7 mouse cellular contexts compared by ENCODE assay signal in the genomic region with DNA sequence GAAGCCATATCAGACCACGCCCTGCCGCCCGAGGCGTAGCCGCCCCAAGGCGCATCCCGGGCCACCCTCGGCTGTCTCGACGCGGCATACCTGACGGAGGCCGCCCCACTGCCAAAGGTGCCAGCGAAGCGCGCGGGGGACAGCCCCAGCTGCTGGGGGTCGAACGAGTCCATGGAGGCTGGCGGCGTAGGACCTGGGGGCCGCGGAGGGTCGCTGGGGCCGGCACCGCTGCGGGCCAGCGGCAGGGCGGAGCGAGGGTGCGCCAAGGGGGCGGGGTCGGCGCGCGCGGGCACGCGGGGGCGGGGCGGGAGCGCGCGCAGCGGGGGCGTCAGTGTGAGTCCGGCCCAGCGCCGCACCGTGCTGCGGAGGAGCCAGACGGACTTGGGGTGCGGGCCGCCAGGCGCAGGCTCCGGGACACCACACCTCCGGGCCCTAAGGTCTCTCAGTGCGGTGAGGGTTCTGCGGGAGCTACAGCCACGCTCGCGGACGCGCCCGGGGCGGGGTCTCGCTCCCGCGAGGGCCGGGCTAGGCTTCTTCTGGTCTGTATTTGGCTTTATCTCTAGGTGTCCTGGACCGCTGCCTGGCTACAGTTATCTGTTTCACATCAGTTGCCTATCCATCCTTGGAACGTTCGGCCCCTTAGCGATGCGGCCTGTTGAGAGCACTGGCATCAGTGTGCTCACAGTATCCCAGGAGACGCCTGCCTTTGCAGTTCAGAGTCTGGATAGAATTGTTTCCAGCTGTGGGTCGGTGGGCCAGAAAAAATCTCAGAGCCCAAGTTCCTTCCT.
DNase-seq lines count a peak whose midpoint lies in the region; ATAC-seq lines count a peak whose summit lies in the region.

No protein-coding gene starts in this region.

- peak overlapping the region; percentile 96 for H3K27ac ChIP-seq in embryonic facial prominence, embryonic 10.5 days (replicated peaks)
- peak overlapping the region; percentile 77 for H3K27ac ChIP-seq in midbrain, embryonic 11.5 days (ENCODE audit: low read depth, low read length)

- peaks cover 20% of the 10 kb centered on the region for H3K36me3 ChIP-seq in embryonic facial prominence, embryonic 10.5 days (replicated peaks)
- H3K36me3 ChIP-seq in midbrain, embryonic 11.5 days (ENCODE audit: control insufficient read depth, insufficient read depth, low read length), result no peaks in the 10 kb centered on the region

- H3K4me1 ChIP-seq in embryonic facial prominence, embryonic 10.5 days, result peaks cover 35% of the 10 kb centered on the region
- H3K4me1 ChIP-seq in midbrain, embryonic 11.5 days (ENCODE audit: control insufficient read depth, insufficient read depth, low read length), result peaks cover 2% of the 10 kb centered on the region; the same call in 1 of the 2 replicates

- H3K27me3 ChIP-seq in embryonic facial prominence, embryonic 10.5 days (replicated peaks; ENCODE audit: low read depth, poor library complexity, severe bottlenecking), result no peaks in the 10 kb centered on the region; the same call in 1 of the 2 replicates
- H3K27me3 ChIP-seq in midbrain, embryonic 11.5 days (ENCODE audit: control insufficient read depth, insufficient read depth, low read length), result no peaks in the 10 kb centered on the region

- WGBS in embryonic facial prominence, embryonic 10.5 days, result under 1% methylated on average over 76 of the region's 77 CpGs
- under 1% methylated on average over 72 of the region's 77 CpGs for WGBS in midbrain, embryonic 11.5 days

- no peaks in the 10 kb centered on the region for H3K9me3 ChIP-seq in embryonic facial prominence, embryonic 10.5 days
- no peaks in the 10 kb centered on the region for H3K9me3 ChIP-seq in midbrain, embryonic 11.5 days (ENCODE audit: control insufficient read depth, low read length)

- peak; percentile 90 for ATAC-seq in midbrain, embryonic 11.5 days (ENCODE audit: low FRiP score)

- peak; percentile 90 for DNase-seq in adrenal gland, postnatal 14 days
- DNase-seq in embryonic facial prominence, embryonic 10.5 days (ENCODE audit: low spot score), result peak; percentile 90
- DNase-seq in heart, adult 11 months, result peak; percentile 99
- peak; percentile 75 for DNase-seq in kidney, adult 11 months
- DNase-seq in left cerebral cortex, postnatal 4 days, result peak; percentile 80
- DNase-seq in midbrain, embryonic 11.5 days (ENCODE audit: low spot score, missing footprints), result peak; percentile 99
- DNase-seq in right cerebral cortex, postnatal 4 days, result peak; percentile 86

- intact Hi-C loops in left cerebral cortex, postnatal 4 days (cut with DNase I), result loop anchor here (5.0 kb wide), 1 partner anchor 67 kb away; a partner anchor contains a TSS

- H3K9ac ChIP-seq in midbrain, embryonic 11.5 days (ENCODE audit: low read length), result peak overlapping the region; percentile 85

- H3K4me2 ChIP-seq in midbrain, embryonic 11.5 days, result peak overlapping the region; percentile 69

- H3K4me3 ChIP-seq in embryonic facial prominence, embryonic 10.5 days, result peak overlapping the region; percentile 97
- peak overlapping the region; percentile 75 for H3K4me3 ChIP-seq in midbrain, embryonic 11.5 days (ENCODE audit: low read depth, low read length)

Comparison
In these comparisons a context has a peak if more than half of its experiments do, and no peak if none do; other contexts are left out.
1. Peak in every context shown above with its lines: DNase-seq, ATAC-seq, H3K4me3 ChIP-seq and H3K27ac ChIP-seq.